ENCODE assay signal across 21 mouse cellular contexts in genomic region chr1:191135406-191135805, GRCm38 (mm10). TPM values are rescaled to one million over a fixed set of nuclear protein-coding genes. Genes with fewer than 3 reads are reported as not detected.
"Had no signal": no experiment of that assay in that cellular context is flagged by ENCODE, and none has a peak within 500 bp of the region (broad histone marks: within the 10 kb centered on the region; RNA-seq: fewer than 3 reads in every experiment).

No protein-coding gene starts in this region.

- ATAC-seq: midbrain, embryonic 13.5 days; midbrain, embryonic 15.5 days had no signal

- H3K4me2 ChIP-seq: lung, embryonic 14.5 days; midbrain, embryonic 11.5 days; midbrain, embryonic 13.5 days; midbrain, embryonic 15.5 days; neural tube, embryonic 12.5 days had no signal

- H3K27ac ChIP-seq: midbrain, embryonic 13.5 days; midbrain, embryonic 15.5 days; neural tube, embryonic 12.5 days had no signal

- H3K27me3 ChIP-seq: midbrain, embryonic 13.5 days; midbrain, embryonic 15.5 days; neural tube, embryonic 12.5 days had no signal

- H3K9ac ChIP-seq: lung, embryonic 14.5 days; midbrain, embryonic 13.5 days; midbrain, embryonic 15.5 days; neural tube, embryonic 12.5 days had no signal

- H3K4me3 ChIP-seq: midbrain, embryonic 13.5 days; midbrain, embryonic 15.5 days; neural tube, embryonic 12.5 days had no signal

- H3K36me3 ChIP-seq: midbrain, embryonic 13.5 days; midbrain, embryonic 15.5 days; neural tube, embryonic 12.5 days had no signal

- H3K4me1 ChIP-seq: midbrain, embryonic 13.5 days; midbrain, embryonic 15.5 days; neural tube, embryonic 12.5 days had no signal

- DNase-seq: lung, adult 18-20 months; lung, embryonic 14.5 days; lung, postnatal 10 days; lung, postnatal 4 days; right cerebral cortex, postnatal 25 days; right cerebral cortex, postnatal 4 days; spleen, adult 18-20 months; thymus, adult 18-20 months; thymus, postnatal 14 days; thymus, postnatal 36 days had no signal

- H3K9me3 ChIP-seq: midbrain, embryonic 13.5 days; midbrain, embryonic 15.5 days; neural tube, embryonic 12.5 days had no signal

RNA-seq across cellular contexts. Expression of gene Fam71a, which starts 29.2 kb away (rescaled TPM):
- polyA plus RNA-seq: lung, embryonic 14.5 days; lung, embryonic 16.5 days; midbrain, embryonic 11.5 days; midbrain, embryonic 13.5 days; midbrain, embryonic 15.5 days; midbrain, postnatal 0 days; neural tube, embryonic 12.5 days; neural tube, embryonic 14.5 days; small intestine, adult 2 months; stomach, embryonic 14.5 days; stomach, embryonic 16.5 days; thymus, postnatal 0 days had no signal
